In genomic region chr8:25353405-25353804, GRCm38 (mm10) we compare ENCODE assay signal across 9 mouse cellular contexts.
A peak's percentile ranks its signal among the peaks of the same experiment; 100 is the strongest.
DNase-seq lines count a peak whose midpoint lies in the region; ATAC-seq and TF ChIP-seq lines count a peak whose summit lies in the region.
"Had no signal": no experiment of that assay in that cellular context is flagged by ENCODE, and none has a peak within 500 bp of the region (broad histone marks: within the 10 kb centered on the region; RNA-seq: fewer than 3 reads in every experiment).

No protein-coding gene starts in this region.

- TF ChIP-seq CTCF in heart, postnatal 0 days (IDR thresholded peaks at IDR 0.05; ENCODE audit: low read depth) = no peak
- TF ChIP-seq CTCF in heart, adult 2 months (IDR thresholded peaks at IDR 0.05) = no peak

- no peak overlapping the region for H3K9ac ChIP-seq in heart, postnatal 0 days (replicated peaks; ENCODE audit: low read depth, low read length)
- H3K9ac ChIP-seq in heart, adult 2 months (ENCODE audit: low read depth, low read length) = no peak overlapping the region
- H3K9ac ChIP-seq in forebrain, embryonic 13.5 days = no peak overlapping the region
- H3K9ac ChIP-seq in midbrain, embryonic 12.5 days (replicated peaks) = peak overlapping the region; percentile 34; the same call in 1 of the 2 replicates

- no peaks in the 10 kb centered on the region for H3K79me2 ChIP-seq in heart, adult 2 months (replicated peaks; ENCODE audit: control insufficient read depth, insufficient read depth, low read length)

- DNase-seq in heart, postnatal 0 days (ENCODE audit: low spot score) = no peak
- DNase-seq in heart, adult 2 months = no peak
- DNase-seq in cerebellum, postnatal 10 days = peak; percentile 30 to 54
- DNase-seq in frontal cortex, postnatal 14 days (ENCODE audit: low spot score in 2 of 2) = no peak
- DNase-seq in left cerebral cortex, postnatal 25 days (ENCODE audit: low spot score in 2 of 2) = no peak
- DNase-seq in right cerebral cortex, postnatal 10 days (ENCODE audit: low spot score in 2 of 2) = no peak
- DNase-seq: gastrocnemius, postnatal 10 days had no signal

- H3K9me3 ChIP-seq in heart, postnatal 0 days (replicated peaks; ENCODE audit: control insufficient read depth, low read length) = 0 out of 2 replicates have a peak, but pooled peaks cover 5% of the 10 kb centered on the region
- H3K9me3 ChIP-seq in forebrain, embryonic 13.5 days (replicated peaks) = no peaks in the 10 kb centered on the region; the same call in 1 of the 2 replicates
- H3K9me3 ChIP-seq in midbrain, embryonic 12.5 days = peaks cover 5% of the 10 kb centered on the region; the same call in 1 of the 2 replicates

- no peak for TF ChIP-seq EP300 in heart, postnatal 0 days (IDR thresholded peaks at IDR 0.05; ENCODE audit: low read depth)
- TF ChIP-seq EP300 in heart, adult 2 months (IDR thresholded peaks at IDR 0.05; ENCODE audit: insufficient read depth, low read depth, low read length) = no peak

- H3K27ac ChIP-seq in heart, postnatal 0 days (ENCODE audit: low read depth) = no peak overlapping the region
- H3K27ac ChIP-seq in heart, adult 2 months = no peak overlapping the region
- no peak overlapping the region for H3K27ac ChIP-seq in forebrain, embryonic 13.5 days
- H3K27ac ChIP-seq in midbrain, embryonic 12.5 days (replicated peaks) = no peak overlapping the region

- ATAC-seq in heart, postnatal 0 days (ENCODE audit: insufficient read depth, low read depth) = no peak
- no peak for ATAC-seq in forebrain, embryonic 13.5 days
- no peak for ATAC-seq in midbrain, embryonic 12.5 days (ENCODE audit: low FRiP score, low read depth)

- H3K4me3 ChIP-seq in heart, postnatal 0 days (ENCODE audit: low read depth, low read length) = no peak overlapping the region
- H3K4me3 ChIP-seq in heart, adult 2 months = no peak overlapping the region
- H3K4me3 ChIP-seq in forebrain, embryonic 13.5 days = no peak overlapping the region
- no peak overlapping the region for H3K4me3 ChIP-seq in midbrain, embryonic 12.5 days

- no peak for TF ChIP-seq POLR2A in heart, adult 2 months (IDR thresholded peaks at IDR 0.05; ENCODE audit: insufficient read depth, low read depth, low read length)

- intact Hi-C loops in heart, adult 2 months (cut with DNase I) = no loop called here
- intact Hi-C loops in left cerebral cortex, postnatal 25 days (cut with DNase I) = no loop called here

- 61% methylated on average over 7 of the region's 7 CpGs for WGBS in heart, postnatal 0 days
- WGBS in heart, adult 2 months = 73% methylated on average over 7 of the region's 7 CpGs
- WGBS in forebrain, embryonic 13.5 days = 44% methylated on average over 7 of the region's 7 CpGs
- 40% methylated on average over 7 of the region's 7 CpGs for WGBS in midbrain, embryonic 12.5 days

- no peaks in the 10 kb centered on the region for H3K36me3 ChIP-seq in heart, postnatal 0 days (replicated peaks; ENCODE audit: control insufficient read depth, insufficient read depth, low read length)
- no peaks in the 10 kb centered on the region for H3K36me3 ChIP-seq in heart, adult 2 months (ENCODE audit: control insufficient read depth, insufficient read depth, low read length)
- no peaks in the 10 kb centered on the region for H3K36me3 ChIP-seq in forebrain, embryonic 13.5 days (ENCODE audit: poor library complexity, severe bottlenecking)
- no peaks in the 10 kb centered on the region for H3K36me3 ChIP-seq in midbrain, embryonic 12.5 days

- peak overlapping the region; percentile 49; the same call in 1 of the 2 replicates for H3K4me2 ChIP-seq in heart, postnatal 0 days (ENCODE audit: low read depth, low read length)
- H3K4me2 ChIP-seq in forebrain, embryonic 13.5 days = peak overlapping the region; percentile 41
- peak overlapping the region; percentile 46 for H3K4me2 ChIP-seq in midbrain, embryonic 12.5 days (replicated peaks)

- H3K27me3 ChIP-seq in heart, postnatal 0 days (ENCODE audit: control insufficient read depth, insufficient read depth, low read length) = 0 out of 2 replicates have a peak, but pooled peaks cover 5% of the 10 kb centered on the region
- H3K27me3 ChIP-seq in heart, adult 2 months (ENCODE audit: control insufficient read depth, insufficient read depth, low read length) = no peaks in the 10 kb centered on the region
- H3K27me3 ChIP-seq in forebrain, embryonic 13.5 days = peaks cover 34% of the 10 kb centered on the region
- H3K27me3 ChIP-seq in midbrain, embryonic 12.5 days = peaks cover 31% of the 10 kb centered on the region

- H3K4me1 ChIP-seq in heart, postnatal 0 days (ENCODE audit: control insufficient read depth, insufficient read depth) = 0 out of 2 replicates have a peak, but pooled peaks cover 5% of the 10 kb centered on the region
- H3K4me1 ChIP-seq in heart, adult 2 months (ENCODE audit: control insufficient read depth, insufficient read depth, low read length) = no peaks in the 10 kb centered on the region
- H3K4me1 ChIP-seq in forebrain, embryonic 13.5 days = peaks cover 11% of the 10 kb centered on the region; the same call in 1 of the 2 replicates
- H3K4me1 ChIP-seq in midbrain, embryonic 12.5 days = peaks cover 7% of the 10 kb centered on the region; the same call in 1 of the 2 replicates

Comparison
In these comparisons a context has a peak if more than half of its experiments do, and no peak if none do; other contexts are left out.
1. DNase-seq: peak in cerebellum, postnatal 10 days (2 of 2); none in heart, postnatal 0 days (single experiment), heart, adult 2 months (0 of 2), frontal cortex, postnatal 14 days (0 of 2), left cerebral cortex, postnatal 25 days (0 of 2) and right cerebral cortex, postnatal 10 days (0 of 2).
2. Peak in every context shown above with its lines, with median percentiles within 50 percentile points of each other: H3K4me2 ChIP-seq.